Mouse (Mus musculus) heart, adult 2 months (tissue): Measurements from ENCODE around the gene Rtbdn.

Source experiments
- CTCF ChIP-seq: fragments of 200-600 bp; IDR thresholded peaks from 2 replicates; pipeline ENCODE4 v1.8.1; 2022; ENCODE audit warnings: antibody characterized with exemption, mild to moderate bottlenecking, moderate library complexity
- EP300 ChIP-seq: fragments of 200-500 bp; IDR thresholded peaks from 2 replicates; pipeline ENCODE4 v1.6.1; 2011; ENCODE audit warnings: low read depth, low read length, control low read depth; ENCODE audit not compliant: insufficient read depth
- POLR2A ChIP-seq: fragments of 200-500 bp; IDR thresholded peaks from 2 replicates; pipeline ENCODE4 v1.6.1; 2011; ENCODE audit warnings: mild to moderate bottlenecking, low read depth, low read length, control low read depth; ENCODE audit not compliant: insufficient read depth

DNA sequence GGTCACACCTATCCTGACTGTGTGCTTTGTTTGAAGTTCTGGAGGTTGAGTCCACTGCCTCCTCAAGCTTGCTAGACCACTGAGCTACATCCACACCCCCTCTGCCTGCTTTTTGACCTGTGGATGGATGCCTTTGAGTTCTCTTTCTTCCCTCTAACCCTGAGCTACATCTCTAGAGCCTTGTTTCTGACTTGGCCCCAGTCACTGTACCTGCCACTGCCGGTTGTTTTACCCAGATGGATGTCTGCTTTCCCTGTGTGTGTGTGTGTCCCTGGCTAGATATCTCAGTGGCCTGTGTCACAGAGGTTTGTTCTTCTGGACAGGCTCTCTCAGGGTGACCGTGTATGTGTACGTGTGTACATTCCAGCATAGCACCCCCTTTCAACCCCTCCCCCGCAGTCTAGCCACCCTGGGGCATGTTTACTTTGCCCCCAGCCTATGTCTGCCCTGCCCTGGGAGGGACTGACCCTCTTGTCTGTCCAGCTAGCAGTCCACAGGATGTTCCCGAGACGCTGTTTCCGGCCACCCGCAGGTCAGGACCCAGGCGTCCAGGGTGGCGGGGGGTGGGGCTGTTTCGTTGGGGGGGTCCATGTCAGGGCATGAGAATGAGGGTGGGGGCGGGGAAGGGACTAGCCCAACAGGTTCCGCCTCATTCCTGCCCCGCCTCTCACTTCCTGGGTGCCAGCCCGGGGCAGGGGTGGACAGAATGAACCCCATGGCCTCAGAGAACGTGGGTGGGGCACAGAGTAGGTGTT is 37.7 kb downstream of the Rtbdn start:
- TF ChIP-seq POLR2A (no peak), CTCF (no peak), EP300 (no peak)
